Mouse (Mus musculus) large intestine, adult 2 months (tissue): ENCODE measurements around the gene Ppp6c. TPM values are rescaled to one million over a fixed set of nuclear protein-coding genes. Genes with fewer than 3 reads are reported as not detected.
A peak's percentile ranks its signal among the peaks of the same experiment; 100 is the strongest.
"Not testable (repeated sequence)": the region's sequence is repeated elsewhere in the genome, so short reads cannot be mapped to it uniquely, and the experiment has no call there.

Experiments used
- DNase-seq: peaks from one replicate; pipeline ENCODE4 v3.0.0-alpha.2; 2012; ENCODE audit warnings: low read depth, low spot score
- WGBS: fragments of 180-500 bp; shearing (Covaris S2); methylation state at CpG from one replicate; pipeline ENCODE4 v1.1.7; 2018; 5-methylcytosine and 5-hydroxymethylcytosine counted together
- polyA plus RNA-seq: library from polyadenylated mRNA; depleted of rRNA; stranded (reverse); fragments of >200 nt; gene quantifications from 2 replicates; pipeline ENCODE4 v1.2.3, GENCODE M21; 2012; rRNA removed

Ppp6c gene
- polyA plus RNA-seq: 17.5 and 20.8 TPM in 2 replicates

GRCm38 (mm10) chr2:39226019-39226640 lies at the start of gene Ppp6c:
Gene Ppp6c (minus strand): TSS chr2:39226451.
- peak; percentile 95 for DNase-seq
- under 1% methylated on average over 53 of the region's 56 CpGs for WGBS

DNA sequence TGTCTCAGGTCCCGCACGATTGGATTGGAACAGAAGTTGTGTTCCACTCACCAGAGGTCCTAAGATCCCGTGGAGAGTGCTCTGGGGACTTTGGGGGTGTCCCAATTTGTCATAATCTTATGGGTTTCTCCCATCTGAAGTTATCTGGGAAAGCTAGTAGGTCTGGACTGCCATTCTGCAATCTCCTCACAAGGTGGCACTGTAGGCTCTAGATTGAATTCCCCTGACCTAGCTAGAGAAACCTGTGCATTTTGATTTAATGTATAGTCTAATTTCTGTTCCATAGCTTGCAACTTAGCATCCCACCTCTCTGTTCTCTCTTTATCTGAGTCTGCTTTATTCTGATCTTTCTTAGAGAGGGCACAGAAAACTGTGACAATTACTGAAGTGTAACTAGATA lies 42.1 kb upstream of the Ppp6c start:
- peak; percentile 1 for DNase-seq
- WGBS: 29% methylated on average over 3 of the region's 3 CpGs

- 92% methylated on average over 11 of the region's 11 CpGs for WGBS
- DNase-seq: not testable (repeated sequence)
Observed at GRCm38 (mm10) chr2:39252275-39252674, 26.0 kb upstream of the Ppp6c start.

DNA sequence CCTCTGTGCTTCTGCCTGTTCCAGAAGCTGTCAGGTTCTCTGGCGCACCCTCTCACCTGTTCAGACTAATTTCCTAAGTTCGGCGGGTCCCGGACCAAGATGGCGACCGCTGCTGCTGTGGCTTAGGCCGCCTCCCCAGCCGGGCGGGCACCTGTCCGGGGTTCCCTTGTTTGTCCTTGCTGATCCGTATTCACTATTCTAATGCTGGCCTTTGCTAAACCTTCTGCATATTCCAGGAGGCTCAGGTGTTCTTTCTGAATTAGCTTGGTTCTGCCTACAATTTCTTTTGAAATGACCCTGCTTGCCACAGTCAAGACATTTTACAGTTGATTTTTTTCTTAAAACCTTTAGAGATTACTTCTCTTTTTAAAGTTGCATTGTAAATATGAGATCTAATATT lies 20.6 kb upstream of the Ppp6c start:
- 82% methylated on average over 7 of the region's 11 CpGs for WGBS
- not testable (repeated sequence) for DNase-seq

DNA sequence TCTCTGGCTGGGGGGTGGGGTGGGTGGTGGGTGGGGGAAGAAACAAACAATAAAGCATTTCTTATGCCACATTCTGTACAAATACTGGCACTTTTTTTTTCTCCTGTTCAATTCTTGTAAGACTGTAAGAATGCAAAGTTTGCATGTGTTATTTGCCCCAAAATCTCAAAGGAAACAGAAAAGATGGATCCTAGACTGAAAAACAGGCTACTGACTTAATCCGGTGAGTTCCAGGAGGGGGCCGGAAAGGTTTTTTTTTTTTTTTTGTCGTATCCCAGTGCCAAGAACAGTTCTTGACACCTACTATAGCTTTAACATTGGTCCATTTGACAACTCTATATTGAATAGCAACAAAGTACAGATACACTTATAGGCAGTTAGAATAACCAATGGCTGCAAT lies 480 bp upstream of the Ppp6c start:
- DNase-seq: no peak
- 26% methylated on average over 3 of the region's 3 CpGs for WGBS

- WGBS: 2% methylated on average over 28 of the region's 36 CpGs
- DNase-seq: not testable (repeated sequence)
Observed at GRCm38 (mm10) chr2:39225331-39226018, 776 bp downstream of the Ppp6c start.

- no peak for DNase-seq
Observed at GRCm38 (mm10) chr2:39224621-39225020, 1.6 kb downstream of the Ppp6c start.

DNA sequence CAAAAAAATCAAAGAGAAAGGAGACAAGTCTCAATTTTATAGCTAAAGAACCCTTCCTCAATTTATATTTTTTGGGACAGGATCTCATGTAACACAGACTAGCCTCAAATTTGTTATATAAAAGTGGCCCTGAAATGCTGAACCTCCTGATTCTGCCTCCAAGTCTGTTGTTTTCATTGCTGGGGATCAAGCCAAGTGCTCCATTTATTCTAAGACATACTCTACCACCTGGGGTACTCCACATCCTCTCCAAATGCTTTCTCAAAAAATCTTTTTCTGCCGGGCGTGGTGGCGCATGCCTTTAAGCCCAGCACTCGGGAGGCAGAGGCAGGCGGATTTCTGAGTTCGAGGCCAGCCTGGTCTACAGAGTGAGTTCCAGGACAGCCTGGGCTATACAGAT lies 6.2 kb downstream of the Ppp6c start:
- 94% methylated on average over 6 of the region's 6 CpGs for WGBS
- no peak for DNase-seq

GRCm38 (mm10) chr2:39219034-39219433 lies 7.2 kb downstream of the Ppp6c start:
- WGBS: 80% methylated on average over 3 of the region's 3 CpGs
- DNase-seq: no peak

DNA sequence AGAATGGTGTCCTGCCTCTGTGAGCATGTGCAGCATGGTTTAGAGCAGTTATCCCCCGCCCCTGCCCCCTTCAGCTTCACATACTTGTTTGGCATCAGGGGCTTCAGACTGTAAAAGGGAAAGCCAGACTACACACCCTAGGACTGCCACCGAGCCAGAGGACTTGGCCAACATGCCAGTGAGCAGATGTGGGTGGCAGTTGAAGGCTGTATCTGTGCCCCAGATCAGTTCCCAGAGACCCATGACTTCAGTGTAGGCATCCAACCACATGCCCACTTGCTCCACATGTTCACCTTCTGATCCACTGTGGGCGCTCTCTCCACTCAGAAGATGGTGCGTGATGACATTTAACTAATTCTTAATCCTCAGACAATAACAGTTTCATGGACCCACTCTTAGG lies 9.1 kb downstream of the Ppp6c start:
- no peak for DNase-seq
- WGBS: 93% methylated on average over 4 of the region's 4 CpGs

DNA sequence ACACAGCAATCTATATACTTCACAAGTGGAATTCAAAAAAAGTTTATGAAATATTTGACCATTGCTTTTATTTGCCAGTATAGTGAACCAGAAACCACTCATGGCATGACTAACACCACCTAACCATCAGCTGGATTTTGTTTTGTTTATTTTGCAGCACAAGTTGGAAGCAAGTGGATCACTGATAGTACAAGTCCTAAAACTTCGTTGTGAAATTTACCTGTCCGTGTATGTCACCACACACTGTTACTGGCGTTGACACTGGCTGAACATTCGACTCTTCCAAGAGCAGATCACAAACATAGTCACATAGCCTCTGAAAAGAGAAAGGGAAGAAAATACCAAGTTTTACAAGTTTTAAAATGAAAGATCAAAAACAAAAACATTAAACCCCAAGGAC lies 15.5 kb downstream of the Ppp6c start:
- DNase-seq: no peak

DNA sequence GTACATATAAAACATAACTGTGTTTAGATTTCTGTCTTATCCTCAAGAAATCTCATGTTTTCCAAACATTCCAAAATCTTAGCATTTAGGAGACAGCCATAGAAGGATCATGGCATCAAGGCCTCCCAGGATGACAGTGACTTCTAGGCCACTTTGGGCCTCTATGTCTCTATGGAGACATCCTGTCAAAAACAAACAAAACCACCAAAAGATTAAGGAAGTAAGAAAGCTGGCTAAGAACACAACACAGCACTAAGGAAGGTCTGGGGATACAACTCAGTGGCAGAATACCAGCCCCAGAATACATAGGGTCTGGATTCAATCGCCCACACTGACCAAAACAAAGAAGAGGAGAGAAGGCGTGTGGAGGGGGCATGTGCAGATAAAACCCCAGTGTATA lies 22.9 kb downstream of the Ppp6c start:
- DNase-seq: no peak
- WGBS: 77% methylated on average over 2 of the region's 2 CpGs

More for the DNA sequence above, 15.5 kb downstream of the Ppp6c start:
- WGBS: 80% methylated on average over 4 of the region's 4 CpGs

DNA sequence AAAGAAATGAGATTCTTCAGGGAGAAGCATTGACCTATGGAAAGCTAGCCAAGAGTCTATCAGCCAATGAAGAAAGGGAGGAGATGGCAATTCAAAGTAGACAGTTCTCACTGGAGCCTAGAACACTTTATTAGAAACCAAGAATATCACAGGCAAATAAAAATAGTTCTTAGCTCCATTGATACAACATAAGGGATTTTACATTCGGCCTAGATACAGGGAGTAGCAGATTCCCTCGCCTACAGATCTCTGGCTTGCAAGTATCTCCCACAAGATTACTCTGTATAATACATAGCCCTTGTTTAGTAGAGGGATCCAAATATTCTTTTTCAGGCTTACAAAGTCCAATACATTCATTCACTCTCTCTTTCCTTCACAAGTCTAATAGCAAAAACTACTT lies 31.4 kb downstream of the Ppp6c start:
- DNase-seq: no peak
- WGBS: 94% methylated on average over 2 of the region's 2 CpGs

DNA sequence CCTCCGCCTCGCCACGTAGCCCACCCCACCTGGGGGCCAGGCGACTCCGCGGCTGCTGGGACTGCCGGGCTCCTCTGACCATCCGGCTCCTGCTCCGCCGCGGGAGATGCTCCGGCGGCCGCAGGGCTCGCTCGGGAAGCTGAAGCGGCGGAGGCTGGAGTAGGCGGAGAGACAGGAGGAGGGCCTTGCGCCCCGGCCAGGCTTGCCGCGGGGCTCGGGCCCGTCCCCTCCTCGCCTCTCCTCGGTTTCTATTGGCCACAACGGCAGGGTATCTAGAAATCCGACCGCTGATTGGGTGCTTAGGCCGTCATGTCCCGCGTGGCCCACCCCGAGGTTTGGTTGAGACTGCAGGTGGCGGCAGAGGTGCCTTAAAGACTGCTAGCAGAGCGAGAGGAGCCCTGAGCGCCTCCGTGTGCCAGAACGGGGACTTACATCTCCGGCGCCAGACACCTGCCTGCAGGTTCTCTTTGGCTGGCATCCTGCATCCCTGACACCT lies 35.6 kb downstream of the Ppp6c start, which contains the start of gene Scai:
Gene Scai, minus strand, starts transcription at position 174 of the 496 bp plus-strand sequence.
- peak; percentile 98 for DNase-seq
- WGBS: under 1% methylated on average over 41 of the region's 41 CpGs

GRCm38 (mm10) chr2:39189961-39190560 lies 36.2 kb downstream of the Ppp6c start:
- under 1% methylated on average over 38 of the region's 39 CpGs for WGBS
- no peak for DNase-seq

GRCm38 (mm10) chr2:39185942-39186341 lies 40.3 kb downstream of the Ppp6c start:
- no peak for DNase-seq
- WGBS: 50% methylated on average over 3 of the region's 3 CpGs

- WGBS: 86% methylated on average over 2 of the region's 2 CpGs
- no peak for DNase-seq
Observed at GRCm38 (mm10) chr2:39183587-39183986, 42.7 kb downstream of the Ppp6c start.

GRCm38 (mm10) chr2:39160996-39161395 lies 65.3 kb downstream of the Ppp6c start:
- DNase-seq: no peak
- WGBS: 31% methylated on average over 1 of the region's 1 CpGs

DNA sequence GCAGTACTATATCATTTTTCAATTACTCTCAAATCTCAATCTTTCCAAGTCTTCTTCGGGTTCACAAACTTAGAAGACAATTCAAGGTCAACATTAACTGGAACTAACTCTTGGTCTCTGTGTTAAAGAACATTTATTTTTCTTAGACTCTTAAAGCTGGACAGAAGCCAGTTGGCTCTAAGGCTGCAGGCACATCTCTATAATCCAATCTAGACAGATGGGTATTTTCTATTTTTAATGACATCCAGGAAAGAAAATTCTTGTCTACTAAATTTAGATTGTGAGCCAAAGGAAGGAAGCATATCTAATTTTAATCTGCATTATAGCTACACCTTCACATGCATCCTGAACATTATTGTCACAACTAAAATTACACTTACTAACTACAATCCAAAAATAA lies 68.3 kb downstream of the Ppp6c start:
- no peak for DNase-seq
- WGBS: 45% methylated on average over 1 of the region's 1 CpGs

DNA sequence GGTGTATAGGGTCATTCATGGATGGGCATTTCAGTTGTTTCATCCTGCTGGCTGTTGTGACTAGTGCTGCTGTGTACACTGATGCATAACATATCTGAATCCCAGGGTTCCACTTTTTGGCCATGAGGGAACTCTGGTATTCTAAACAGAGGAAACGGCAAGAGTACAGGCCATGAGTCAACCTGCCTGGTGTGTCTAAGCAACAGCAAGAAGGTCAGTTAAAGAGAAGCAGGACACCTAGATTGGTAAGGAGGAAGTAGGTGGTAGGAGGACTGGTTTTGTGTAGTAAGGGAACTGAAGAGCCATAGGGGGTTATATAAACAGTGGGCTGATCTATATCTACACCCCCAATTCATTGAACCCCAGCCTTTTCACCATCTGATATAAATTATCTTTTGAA lies 69.4 kb downstream of the Ppp6c start:
- DNase-seq: no peak
- WGBS: 75% methylated on average over 1 of the region's 1 CpGs

DNA sequence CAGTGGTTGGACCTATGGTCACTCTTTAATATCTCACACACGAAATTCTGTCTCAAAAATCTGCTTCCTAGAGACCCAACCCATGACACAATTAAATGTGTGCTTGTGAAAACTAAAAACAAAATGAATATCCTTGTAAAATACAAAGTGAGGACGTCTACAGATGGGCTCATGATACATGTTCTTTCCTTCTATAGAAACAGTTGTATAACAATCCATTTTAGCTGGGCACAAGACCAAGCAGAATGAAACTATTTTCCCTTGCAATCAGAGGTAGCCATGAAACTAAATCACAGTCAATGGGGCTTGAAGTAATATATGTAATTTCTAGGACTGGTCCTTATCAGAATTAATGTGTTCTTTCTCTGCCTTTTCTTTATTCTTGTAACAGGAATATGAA lies 75.3 kb downstream of the Ppp6c start:
- no peak for DNase-seq
- WGBS: 59% methylated on average over 2 of the region's 2 CpGs
